In the genomic region with DNA sequence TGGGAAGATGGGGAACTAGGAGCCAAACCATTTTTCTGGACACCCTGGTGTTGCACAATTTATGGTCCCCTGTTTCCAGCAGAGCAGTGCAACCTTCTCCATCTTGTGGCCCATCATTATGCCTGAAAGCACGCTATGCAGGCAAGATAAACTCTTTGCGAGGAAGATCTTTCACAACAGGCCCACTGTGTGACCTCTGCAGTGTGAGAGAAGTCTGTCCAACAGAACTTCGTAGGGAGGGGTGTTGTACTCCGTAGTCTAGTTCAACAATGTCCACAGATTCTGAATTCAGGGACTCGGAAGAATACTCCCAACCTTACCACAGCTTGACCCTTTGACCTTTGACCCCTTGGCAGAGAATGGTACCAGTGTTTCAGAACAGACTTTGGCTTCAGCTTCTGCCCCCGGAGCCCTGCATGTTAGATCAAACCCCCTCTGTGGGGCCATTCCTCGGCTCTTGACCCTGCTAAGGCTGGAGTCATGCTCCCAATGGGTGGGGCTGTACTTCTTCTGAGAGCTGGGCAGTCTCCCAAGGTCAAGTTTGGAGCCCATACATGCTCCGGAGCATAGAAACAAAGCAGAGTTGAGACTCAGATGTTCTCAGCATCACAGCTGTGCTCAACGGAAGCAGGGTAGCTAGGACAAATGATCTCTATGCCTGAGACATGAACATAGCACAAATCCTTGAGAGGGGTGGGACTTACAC, we compare ENCODE assay signal across 14 mouse cellular contexts. TPM values are rescaled to one million over a fixed set of nuclear protein-coding genes. Genes with fewer than 3 reads are reported as not detected.
A peak's percentile ranks its signal among the peaks of the same experiment; 100 is the strongest.
DNase-seq lines count a peak whose midpoint lies in the region; ATAC-seq and TF ChIP-seq lines count a peak whose summit lies in the region.
"Had no signal": no experiment of that assay in that cellular context is flagged by ENCODE, and none has a peak within 500 bp of the region (broad histone marks: within the 10 kb centered on the region; RNA-seq: fewer than 3 reads in every experiment).

No protein-coding gene starts in this region.

- DNase-seq in heart, adult 8-10 months (ENCODE audit: low spot score) = peak; percentile 35
- no peak for DNase-seq in heart, postnatal 4 days
- peak; percentile 10 to 15 for DNase-seq in heart, postnatal 14 days
- DNase-seq in adrenal gland, postnatal 25 days = no peak
- DNase-seq in testis, postnatal 10 days (ENCODE audit: low spot score) = no peak
- DNase-seq in kidney, adult 2 months = no peak
- DNase-seq: kidney, postnatal 14 days; right cerebral cortex, postnatal 4 days had no signal

- no peak for TF ChIP-seq CTCF in kidney, adult 2 months (conservative IDR thresholded peaks at IDR 0.05; ENCODE audit: insufficient read depth, insufficient read length, low read depth, low read length)

- intact Hi-C loops in heart, postnatal 14 days (cut with DNase I) = loop anchor here (5.0 kb wide), 1 partner anchor 35 kb away; no protein-coding TSS in a partner anchor

- no peaks in the 10 kb centered on the region for H3K36me3 ChIP-seq in kidney, adult 2 months (ENCODE audit: control insufficient read depth, insufficient read depth, low read length)
- H3K36me3 ChIP-seq: hindbrain, embryonic 15.5 days had no signal

- peak; percentile 11; the same call in 1 of the 2 replicates for ATAC-seq in megakaryocyte, adult 5-6 weeks (ENCODE audit: poor library complexity, severe bottlenecking)

- H3K4me1 ChIP-seq in brown adipose tissue, adult 24 weeks (ENCODE audit: control insufficient read depth, insufficient read depth, insufficient read length, low read length) = peaks cover 12% of the 10 kb centered on the region; the same call in 1 of the 2 replicates
- H3K4me1 ChIP-seq in kidney, adult 2 months (ENCODE audit: control insufficient read depth, insufficient read depth, low read length) = no peaks in the 10 kb centered on the region
- H3K4me1 ChIP-seq: hindbrain, embryonic 15.5 days had no signal

- H3K27ac ChIP-seq in brown adipose tissue, adult 24 weeks (replicated peaks; ENCODE audit: low read depth, low read length) = 0 out of 2 replicates have a peak overlapping the region, but pooled peaks have one; percentile 24
- no peak overlapping the region for H3K27ac ChIP-seq in kidney, adult 2 months (ENCODE audit: insufficient read depth, low read depth, low read length)
- H3K27ac ChIP-seq: hindbrain, embryonic 15.5 days; liver, embryonic 14.5 days; stomach, postnatal 0 days had no signal

- no peak for TF ChIP-seq POLR2A in kidney, adult 2 months (IDR thresholded peaks at IDR 0.05; ENCODE audit: low read depth, low read length)

- no peak overlapping the region for H3K4me3 ChIP-seq in brown adipose tissue, adult 24 weeks (ENCODE audit: insufficient read depth, low read depth, low read length)
- no peak overlapping the region for H3K4me3 ChIP-seq in kidney, adult 2 months (ENCODE audit: insufficient read depth, low read depth, low read length)
- H3K4me3 ChIP-seq: hindbrain, embryonic 15.5 days had no signal

- WGBS in kidney, adult 2 months = 81% methylated on average over 9 of the region's 9 CpGs

- H3K27me3 ChIP-seq in kidney, adult 2 months (replicated peaks; ENCODE audit: control insufficient read depth, insufficient read depth, low read length) = no peaks in the 10 kb centered on the region
- H3K27me3 ChIP-seq: hindbrain, embryonic 15.5 days; Patski had no signal

RNA-seq across cellular contexts. Expression of a gene that starts 39.2 kb away (rescaled TPM):
- 1 to 10 TPM; 6.3 to 8.3 (median 6.8) TPM for total RNA-seq in heart, adult 8-10 months (2022)
- total RNA-seq in heart, postnatal 4 days (2021) = 10 to 100 TPM; 17.6 to 19.0 TPM
- polyA plus RNA-seq in brown adipose tissue, adult 24 weeks (2012; ENCODE audit: insufficient read depth, insufficient read length, missing spikeins) = 16.8 and 23.9 TPM in 2 replicates
- total RNA-seq in heart, postnatal 14 days (2021) = 10 to 100 TPM; 11.7 to 17.2 TPM
- 55.9 and 61.4 TPM in 2 replicates for total RNA-seq in megakaryocyte, adult 5-6 weeks (2015)
- 59.8 and 63.4 TPM in 2 replicates for total RNA-seq in megakaryocyte, adult 5-6 weeks (2017)
- total RNA-seq in adrenal gland, postnatal 25 days (2021) = 20.5 and 21.6 TPM in 2 replicates
- 2.4 and 3.4 TPM in 2 replicates for polyA plus RNA-seq in kidney, adult 2 months (2012; rRNA removed)

Comparison
In these comparisons a context has a peak if more than half of its experiments do, and no peak if none do; other contexts are left out.
1. DNase-seq: peak in heart, adult 8-10 months (single experiment) and heart, postnatal 14 days (2 of 2); none in heart, postnatal 4 days (single experiment), adrenal gland, postnatal 25 days (single experiment), testis, postnatal 10 days (single experiment) and kidney, adult 2 months (single experiment).